Mouse (Mus musculus): ENCODE measurements around the gene Cdk6.
"Not testable (repeated sequence)": the region's sequence is repeated elsewhere in the genome, so short reads cannot be mapped to it uniquely, and the experiment has no call there.

Cdk6 gene

GRCm38 (mm10) chr5:3345540-3345939 is 4.3 kb downstream of the Cdk6 start:
- not testable (repeated sequence) for DNase-seq (ENCODE audit: low spot score)

DNA sequence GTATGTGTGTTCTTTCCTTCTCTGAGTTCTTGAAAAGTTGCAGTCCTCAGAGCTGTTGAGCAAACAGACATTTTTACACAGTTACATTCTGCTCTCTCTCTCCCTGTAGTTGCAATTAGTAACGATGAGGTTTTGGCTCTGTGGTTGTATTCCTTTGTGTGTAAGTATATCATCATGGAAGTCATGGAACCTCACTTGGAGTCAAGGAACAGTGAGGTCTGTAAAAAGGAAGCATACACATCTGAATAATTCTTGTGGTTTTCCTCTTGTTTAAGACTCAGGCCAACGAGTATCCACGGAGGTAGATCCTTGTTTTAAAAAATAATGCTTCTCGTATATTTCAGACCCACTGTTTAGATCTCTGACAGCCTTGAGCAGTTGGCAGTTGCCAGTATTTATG is 8.1 kb downstream of the Cdk6 start:
- DNase-seq (ENCODE audit: low spot score) = not testable (repeated sequence)

- not testable (repeated sequence) for DNase-seq (ENCODE audit: low spot score)
Observed at GRCm38 (mm10) chr5:3351836-3352235, 10.6 kb downstream of the Cdk6 start.

DNA sequence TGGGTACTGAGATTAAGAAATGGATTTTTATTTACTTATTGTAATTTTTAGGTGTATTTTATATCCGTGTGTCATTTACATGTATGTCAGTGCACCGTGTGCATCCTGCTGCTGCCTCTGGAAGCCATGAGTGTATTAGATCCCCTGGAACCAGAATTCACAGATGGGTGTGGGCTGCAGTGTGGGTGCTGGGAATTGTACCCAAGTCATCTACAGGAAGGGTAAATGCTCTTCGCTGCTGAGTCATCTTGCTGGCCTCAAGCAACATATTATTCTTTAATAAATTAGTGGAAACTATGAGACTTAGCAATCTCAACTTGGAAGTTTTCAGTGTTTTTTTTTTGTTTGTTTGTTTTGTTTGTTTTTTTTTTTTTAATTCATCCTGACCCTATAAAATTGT is 11.0 kb downstream of the Cdk6 start:
- DNase-seq (ENCODE audit: low spot score) = no peak

GRCm38 (mm10) chr5:3352827-3353226 is 11.5 kb downstream of the Cdk6 start:
- DNase-seq (ENCODE audit: low spot score) = no peak

- no peak for DNase-seq (ENCODE audit: low spot score)
Observed at GRCm38 (mm10) chr5:3354307-3354706, 13.0 kb downstream of the Cdk6 start.

- no peak for DNase-seq (ENCODE audit: low spot score)
Observed at GRCm38 (mm10) chr5:3355032-3355536, 13.8 kb downstream of the Cdk6 start.

DNA sequence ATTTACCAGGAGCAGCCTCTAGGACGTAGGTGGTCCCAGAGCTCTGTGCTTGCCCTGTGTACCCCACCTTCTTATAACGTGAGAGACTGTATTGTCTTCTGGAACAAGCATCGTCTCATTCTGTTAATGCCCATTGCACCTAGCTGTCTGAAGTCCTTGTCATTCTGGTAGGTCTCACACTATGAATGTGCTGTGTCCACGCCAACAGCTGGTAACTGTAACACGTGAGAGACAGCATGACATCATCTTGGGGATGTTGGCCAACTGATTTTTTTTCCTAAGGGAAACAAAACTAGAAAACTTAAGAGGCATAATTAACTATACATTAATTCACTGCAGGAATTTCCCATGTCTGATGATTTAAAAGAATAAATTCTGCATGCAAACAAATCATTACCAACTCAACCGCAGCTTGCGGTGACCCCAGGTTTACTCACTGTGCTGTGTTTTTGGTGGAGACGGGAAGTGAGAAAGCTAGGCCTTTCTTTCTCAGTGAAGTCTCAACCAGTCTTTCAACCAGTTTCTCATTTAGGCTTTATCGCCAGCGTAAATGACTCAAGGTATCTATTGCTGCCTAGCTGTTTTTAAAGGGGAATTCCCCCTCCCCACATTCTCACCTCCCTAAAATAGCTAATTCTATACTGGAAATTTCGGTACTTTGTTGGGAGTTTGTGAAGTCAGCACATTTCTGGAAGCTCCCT is 14.4 kb downstream of the Cdk6 start:
- DNase-seq (ENCODE audit: low spot score) = no peak

DNA sequence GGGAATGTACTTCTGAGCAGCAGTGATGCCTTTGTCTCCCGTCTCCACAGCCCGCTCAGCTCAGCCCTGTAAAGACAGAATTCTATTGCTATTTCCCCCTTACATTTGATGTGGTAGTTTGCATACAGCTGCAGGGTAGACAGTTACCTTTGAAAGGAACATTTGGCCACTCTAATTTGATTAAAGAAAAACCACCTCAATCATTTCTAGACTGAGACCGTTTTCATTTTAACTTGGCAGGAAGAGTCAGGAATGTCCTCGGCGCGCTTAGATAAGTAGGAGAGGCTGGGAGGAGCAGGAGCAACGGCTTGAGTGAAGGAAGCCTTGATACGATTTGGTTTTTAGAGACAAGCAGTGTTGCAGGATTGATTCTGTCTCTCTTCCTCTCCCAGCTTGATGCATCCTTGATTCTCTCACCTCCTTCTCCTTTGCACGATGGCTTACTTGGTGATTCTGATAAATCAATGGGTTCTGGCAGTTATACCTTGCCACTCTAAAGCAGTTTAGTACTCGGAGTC is 15.0 kb downstream of the Cdk6 start:
- no peak for DNase-seq (ENCODE audit: low spot score)

GRCm38 (mm10) chr5:3357496-3357895 is 16.2 kb downstream of the Cdk6 start:
- no peak for DNase-seq (ENCODE audit: low spot score)

DNA sequence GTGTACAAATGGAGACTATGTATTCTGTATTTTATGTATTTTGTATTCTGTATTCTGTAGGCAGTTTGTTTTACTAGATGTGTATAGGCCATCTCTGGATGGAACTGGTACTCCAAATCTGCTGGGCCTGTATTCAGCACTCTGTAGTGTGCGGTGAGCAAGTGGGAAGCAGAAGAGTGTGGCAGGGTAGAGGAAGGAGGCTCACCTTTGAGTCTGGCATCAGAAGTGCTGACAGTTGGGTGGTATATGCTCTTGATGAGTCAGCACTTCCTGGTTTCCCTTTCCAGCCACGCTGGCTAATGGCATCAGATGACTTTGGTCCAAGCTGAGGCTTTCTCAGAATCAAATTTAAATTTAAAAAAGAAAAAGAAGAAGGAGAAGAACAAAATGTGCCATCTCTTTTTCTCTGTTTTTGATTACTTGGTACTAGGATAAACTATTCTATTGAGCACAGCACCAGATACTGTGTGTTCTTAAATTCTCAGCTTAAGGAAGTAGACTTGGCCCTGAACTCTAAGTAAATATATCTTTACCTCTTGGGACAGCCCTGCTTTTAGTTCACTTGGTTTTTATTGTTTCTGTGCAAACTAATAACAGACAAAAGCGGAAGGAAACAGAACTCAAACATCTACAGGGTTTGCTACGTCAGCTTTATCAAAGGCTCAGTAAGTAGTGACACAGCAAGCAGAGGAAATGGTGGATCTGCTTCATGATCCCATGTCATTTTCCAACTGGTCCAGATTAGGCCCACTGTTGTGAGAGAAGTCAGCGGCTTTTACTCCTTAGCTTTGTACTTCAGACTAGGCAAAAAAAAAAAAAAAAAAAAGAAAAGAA is 17.6 kb downstream of the Cdk6 start:
- DNase-seq (ENCODE audit: low spot score) = no peak

DNA sequence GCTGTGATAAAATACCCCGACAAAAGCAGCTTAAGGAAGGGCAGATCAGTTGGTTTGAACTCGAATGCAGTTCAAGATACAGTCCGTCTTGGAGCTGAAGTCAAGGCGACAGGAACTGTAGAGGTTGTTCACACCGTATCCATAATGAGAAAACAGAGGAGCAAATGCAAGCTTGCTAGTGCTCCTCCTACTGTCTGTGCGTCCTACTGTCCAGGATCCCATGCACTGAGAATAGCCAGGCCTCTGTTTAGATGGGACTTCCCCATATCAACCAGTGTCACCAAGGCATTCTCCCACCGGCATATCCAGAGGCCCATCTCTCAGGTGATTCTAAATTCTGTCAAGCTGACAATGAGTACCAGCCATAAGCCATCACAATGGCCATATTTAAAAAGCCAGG is 18.6 kb downstream of the Cdk6 start:
- no peak for DNase-seq (ENCODE audit: low spot score)

DNA sequence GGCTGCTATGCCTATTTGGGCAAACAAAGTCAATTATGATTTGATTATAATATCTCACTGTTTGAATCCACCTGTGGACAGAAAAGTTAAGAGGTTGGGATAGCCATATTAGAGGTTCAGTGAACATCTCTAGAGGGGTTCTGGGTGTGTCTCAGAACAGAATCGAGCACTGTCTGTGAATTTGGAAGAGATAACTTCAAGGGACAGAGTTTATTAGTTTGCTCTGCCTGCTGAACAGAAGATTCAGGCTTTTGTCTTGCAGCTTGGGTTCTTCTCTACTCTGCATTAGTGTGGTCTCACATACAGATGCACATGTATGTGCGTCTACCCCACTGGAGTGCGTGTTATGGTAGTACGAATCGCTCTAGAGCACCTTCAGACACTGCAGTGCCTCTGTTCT is 20.0 kb downstream of the Cdk6 start:
- no peak for DNase-seq (ENCODE audit: low spot score)

DNA sequence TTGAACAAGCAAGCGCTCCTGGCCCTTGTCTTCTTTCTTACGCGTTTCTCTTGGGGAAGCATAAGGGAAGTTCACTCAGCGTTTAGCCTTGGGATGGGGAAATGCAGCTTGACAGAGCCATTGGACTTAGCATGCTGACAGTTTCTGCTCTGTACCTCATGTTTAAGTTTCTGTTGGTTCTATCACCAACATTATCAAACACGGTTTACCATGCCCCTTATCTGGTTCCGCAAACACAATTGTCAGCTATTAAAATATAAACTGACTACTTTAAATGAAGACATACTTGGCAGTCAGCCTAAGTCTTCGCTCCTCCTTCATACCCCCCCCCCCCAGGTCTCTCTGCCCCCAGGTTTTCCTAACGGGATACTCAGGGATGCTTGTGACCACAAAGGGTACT is 20.8 kb downstream of the Cdk6 start:
- DNase-seq (ENCODE audit: low spot score) = no peak

DNA sequence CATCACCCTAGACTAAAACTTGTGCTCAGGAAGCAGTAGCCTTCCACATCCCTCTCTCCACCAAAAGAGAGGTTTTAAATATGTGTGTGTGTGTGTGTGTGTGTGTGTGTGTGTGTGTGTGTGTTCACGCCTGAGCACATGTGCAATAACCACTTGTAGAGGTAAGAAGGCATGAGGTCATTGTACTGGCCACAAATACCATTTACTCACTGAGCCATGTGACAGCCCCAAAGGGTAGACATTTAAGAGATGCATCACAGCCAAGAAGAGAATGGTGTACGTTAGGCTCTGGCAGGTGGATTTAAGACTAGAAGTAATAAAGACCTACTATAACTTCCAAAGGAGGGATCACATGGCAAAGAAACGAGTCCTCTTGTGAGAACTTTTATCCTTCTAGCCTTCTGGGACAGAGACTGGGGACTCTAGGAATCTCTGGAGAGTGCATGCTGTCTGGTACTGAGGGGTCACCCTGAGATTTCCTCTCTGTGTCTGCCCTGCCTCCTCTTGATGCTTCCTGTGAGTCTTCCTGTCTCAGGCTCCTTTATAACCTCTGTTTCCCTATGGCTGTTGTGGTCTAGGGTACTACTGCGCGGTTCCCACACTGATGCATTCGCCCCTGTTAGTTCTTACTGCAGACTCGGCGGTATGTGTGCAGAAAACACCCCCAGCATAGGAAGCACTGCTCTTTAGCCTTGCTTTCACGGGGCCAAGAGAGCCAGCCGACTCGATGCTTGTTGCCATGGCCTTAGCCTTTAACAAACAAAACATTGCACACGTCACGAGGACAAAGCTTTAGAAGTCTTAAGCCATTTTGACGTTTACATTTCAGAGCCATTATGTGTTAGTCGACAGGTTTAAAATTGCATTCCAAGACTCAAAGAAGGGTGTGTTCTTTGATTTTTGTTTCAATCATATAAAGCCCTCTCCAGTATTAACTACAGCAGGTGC is 22.0 kb downstream of the Cdk6 start:
- no peak for DNase-seq (ENCODE audit: low spot score)

DNA sequence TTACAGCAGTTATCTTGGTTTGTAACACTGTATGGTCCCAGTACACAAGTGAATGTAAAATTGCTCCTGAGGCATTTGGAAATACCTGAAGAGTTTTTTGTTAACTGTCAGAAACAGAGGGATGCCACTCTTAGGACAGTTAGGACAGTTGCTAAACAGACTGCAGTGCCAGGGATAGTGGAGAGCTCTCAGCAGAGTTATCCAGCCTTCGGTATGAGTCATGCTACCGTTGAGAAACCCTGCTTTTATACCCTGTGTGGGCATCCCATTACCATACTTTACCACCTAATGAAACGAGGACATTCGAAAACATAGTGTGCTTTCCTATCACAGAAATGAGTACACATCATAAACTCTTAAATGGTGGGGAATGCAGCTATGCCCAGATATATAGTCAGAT is 25.8 kb downstream of the Cdk6 start:
- DNase-seq (ENCODE audit: low spot score) = no peak

- no peak for DNase-seq (ENCODE audit: low spot score)
Observed at GRCm38 (mm10) chr5:3369317-3369716, 28.0 kb downstream of the Cdk6 start.

GRCm38 (mm10) chr5:3371212-3371611 is 29.9 kb downstream of the Cdk6 start:
- DNase-seq (ENCODE audit: low spot score) = no peak

DNA sequence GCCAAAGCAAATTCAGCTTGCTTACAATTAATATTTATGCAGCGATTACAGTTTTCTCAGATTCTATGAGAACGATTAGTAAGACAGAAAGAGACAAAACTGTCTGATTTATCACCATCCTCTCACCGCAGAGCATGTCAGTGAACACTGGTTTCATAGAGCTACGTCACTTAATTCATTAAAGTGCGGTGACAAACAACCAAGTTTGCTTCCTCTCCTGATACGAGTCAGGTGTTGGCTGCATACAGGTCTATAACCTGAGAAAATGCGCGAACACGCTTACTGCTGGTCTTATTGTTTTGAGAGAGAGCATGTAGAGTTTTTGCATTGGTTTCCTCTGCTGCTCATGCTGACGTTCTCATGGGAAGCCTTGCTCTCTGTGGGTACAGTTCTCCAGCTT is 31.9 kb downstream of the Cdk6 start:
- DNase-seq (ENCODE audit: low spot score) = no peak

DNA sequence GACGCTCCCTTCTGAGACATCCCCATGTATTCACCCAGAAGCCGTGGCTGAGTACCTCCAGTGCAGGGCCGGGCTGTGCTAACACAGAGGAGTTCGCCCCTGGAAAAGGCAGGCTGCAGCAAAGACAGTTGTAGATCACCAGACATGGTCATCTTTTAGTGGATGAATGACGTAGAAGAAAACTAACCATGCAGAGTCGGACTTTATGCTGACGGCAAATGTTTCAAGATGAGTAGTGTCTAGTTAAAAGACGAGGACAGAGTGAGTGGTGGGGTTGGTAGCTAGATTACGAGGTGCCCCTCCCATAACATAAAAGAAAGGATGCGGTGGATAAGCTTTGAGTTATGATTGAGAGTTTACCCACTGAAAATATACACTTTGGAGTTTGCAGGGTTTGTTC is 33.5 kb downstream of the Cdk6 start:
- DNase-seq (ENCODE audit: low spot score) = no peak

GRCm38 (mm10) chr5:3376167-3376566 is 34.9 kb downstream of the Cdk6 start:
- no peak for DNase-seq (ENCODE audit: low spot score)

DNA sequence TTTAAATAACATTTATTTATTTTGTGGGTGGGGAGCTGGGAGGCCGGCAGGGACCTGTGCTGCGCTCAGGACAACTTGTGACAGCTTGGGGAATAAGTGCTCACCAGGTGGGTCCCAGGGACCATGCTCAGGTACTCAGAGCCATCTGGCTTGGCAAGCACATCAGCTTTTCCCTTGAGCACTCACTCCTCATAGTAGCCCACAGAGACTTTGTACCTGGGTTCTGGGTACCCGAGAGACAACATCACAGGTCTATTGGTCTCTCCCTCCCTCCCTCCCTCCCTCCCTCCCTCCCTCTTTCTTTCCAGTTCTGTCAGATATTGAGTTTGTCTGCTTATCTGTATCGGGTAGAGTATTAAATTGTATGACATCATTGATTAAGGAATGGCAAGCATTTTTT is 38.0 kb downstream of the Cdk6 start:
- DNase-seq (ENCODE audit: low spot score) = no peak
